Mouse (Mus musculus) stomach, embryonic 14.5 days (tissue): ENCODE measurements around the gene Casq2. TPM values are rescaled to one million over a fixed set of nuclear protein-coding genes. Genes with fewer than 3 reads are reported as not detected.

Experiments used
- ATAC-seq: fragments of 200-750 bp; cut with Nextera tagmentation; 2 replicates; pipeline ENCODE4 v1.8.0; 2017; ENCODE audit warnings: low read depth, moderate TSS enrichment; ENCODE audit not compliant: insufficient number of reproducible peaks, insufficient read depth, low FRiP score
- H3K27ac ChIP-seq: fragments of 300-500 bp; sonication (generic); 2 replicates; pipeline ENCODE4 v1.5.1; 2014; ENCODE audit warnings: mild to moderate bottlenecking, low read length, moderate library complexity, mixed read lengths
- H3K27me3 ChIP-seq: fragments of 300-500 bp; sonication (generic); 2 replicates; pipeline ENCODE4 v1.6.1; 2014; ENCODE audit warnings: low read length, control low read depth, mixed read lengths; ENCODE audit not compliant: control insufficient read depth, insufficient read depth
- H3K36me3 ChIP-seq: fragments of 300-500 bp; sonication (generic); 2 replicates; pipeline ENCODE4 v1.6.1; 2014; ENCODE audit warnings: mild to moderate bottlenecking, control low read depth, low read length, moderate library complexity, mixed read lengths; ENCODE audit not compliant: control insufficient read depth, insufficient read depth
- H3K4me1 ChIP-seq: fragments of 300-500 bp; sonication (generic); 2 replicates; pipeline ENCODE4 v1.6.1; 2014; ENCODE audit warnings: low read length, control low read depth, mixed read lengths; ENCODE audit not compliant: control insufficient read depth, insufficient read depth
- H3K4me2 ChIP-seq: fragments of 300-500 bp; sonication (generic); replicated peaks from 2 replicates; pipeline ENCODE4 v1.6.1; 2014; ENCODE audit warnings: low read depth, low read length, control low read depth
- H3K4me3 ChIP-seq: fragments of 300-500 bp; sonication (generic); 2 replicates; pipeline ENCODE4 v1.5.1; 2014; ENCODE audit warnings: low read depth, low read length, control low read depth
- H3K9ac ChIP-seq: fragments of 300-500 bp; sonication (generic); replicated peaks from 2 replicates; pipeline ENCODE4 v1.6.1; 2014; ENCODE audit warnings: low read depth, mild to moderate bottlenecking, control low read depth, low read length, moderate library complexity, mixed read lengths
- H3K9me3 ChIP-seq: fragments of 300-500 bp; sonication (generic); 2 replicates; pipeline ENCODE4 v1.6.1; 2016; ENCODE audit warnings: low read depth, low read length, control low read depth; ENCODE audit not compliant: control insufficient read depth
- WGBS: fragments of 180-500 bp; shearing (Covaris S2); extraction: QIAGEN DNeasy Blood & Tissue Kit; methylation state at CpG from one replicate; pipeline ENCODE4 v1.1.7; 2014; 5-methylcytosine and 5-hydroxymethylcytosine counted together
- polyA plus RNA-seq: library from polyadenylated mRNA; unstranded; fragments of >200 nt; fragmentation: Nextera tagmentation; extraction: Ambion mirVana; gene quantifications from 2 replicates; pipeline ENCODE4 v1.2.1, GENCODE M21; 2014

Casq2 gene
- polyA plus RNA-seq, 1 experiment from 2014 or later, result 0.65 TPM

GRCm38 (mm10) chr3:102084833-102085491 is 1.3 kb upstream of the Casq2 start:
- Histone ChIP-seq H3K4me1 (no peaks in the 10 kb centered on the region), H3K27ac (no peak overlapping the region), H3K4me2 (no peak overlapping the region), H3K4me3 (no peak overlapping the region), H3K36me3 (no peaks in the 10 kb centered on the region), H3K27me3 (no peaks in the 10 kb centered on the region), H3K9me3 (no peaks in the 10 kb centered on the region), H3K9ac (no peak overlapping the region)
- 64% methylated on average over 13 of the region's 13 CpGs for WGBS
- ATAC-seq, result no peak

GRCm38 (mm10) chr3:102085719-102086118 is 496 bp upstream of the Casq2 start:
- H3K27me3 ChIP-seq, result no peaks in the 10 kb centered on the region
- no peak overlapping the region for H3K4me2 ChIP-seq
- H3K27ac ChIP-seq, result no peak overlapping the region
- no peak overlapping the region for H3K4me3 ChIP-seq
- no peaks in the 10 kb centered on the region for H3K4me1 ChIP-seq
- no peaks in the 10 kb centered on the region for H3K36me3 ChIP-seq
- no peak overlapping the region for H3K9ac ChIP-seq
- no peak for ATAC-seq
- no peaks in the 10 kb centered on the region for H3K9me3 ChIP-seq
- WGBS, result 45% methylated on average over 12 of the region's 12 CpGs

GRCm38 (mm10) chr3:102094841-102095240 is 8.6 kb downstream of the Casq2 start:
- ATAC-seq, result no peak
- 89% methylated on average over 3 of the region's 3 CpGs for WGBS
- Histone ChIP-seq H3K4me2 (no peak overlapping the region), H3K27ac (no peak overlapping the region), H3K4me3 (no peak overlapping the region), H3K4me1 (no peaks in the 10 kb centered on the region), H3K27me3 (no peaks in the 10 kb centered on the region), H3K9me3 (no peaks in the 10 kb centered on the region), H3K36me3 (no peaks in the 10 kb centered on the region), H3K9ac (no peak overlapping the region)

GRCm38 (mm10) chr3:102095412-102095811 is 9.2 kb downstream of the Casq2 start:
- no peak for ATAC-seq
- Histone ChIP-seq H3K4me2 (no peak overlapping the region), H3K27me3 (no peaks in the 10 kb centered on the region), H3K9ac (no peak overlapping the region), H3K4me3 (no peak overlapping the region), H3K4me1 (no peaks in the 10 kb centered on the region), H3K9me3 (no peaks in the 10 kb centered on the region), H3K36me3 (no peaks in the 10 kb centered on the region), H3K27ac (no peak overlapping the region)
- WGBS, result 67% methylated on average over 5 of the region's 5 CpGs

- Histone ChIP-seq H3K4me1 (no peaks in the 10 kb centered on the region), H3K4me3 (no peak overlapping the region), H3K27me3 (no peaks in the 10 kb centered on the region), H3K9ac (no peak overlapping the region), H3K27ac (no peak overlapping the region), H3K4me2 (no peak overlapping the region), H3K36me3 (no peaks in the 10 kb centered on the region), H3K9me3 (no peaks in the 10 kb centered on the region)
- WGBS, result 90% methylated on average over 8 of the region's 8 CpGs
- no peak for ATAC-seq
Observed at GRCm38 (mm10) chr3:102096366-102096765, 10.2 kb downstream of the Casq2 start.

- no peaks in the 10 kb centered on the region for H3K27me3 ChIP-seq
- H3K9ac ChIP-seq, result no peak overlapping the region
- H3K9me3 ChIP-seq, result no peaks in the 10 kb centered on the region
- no peak for ATAC-seq
- no peak overlapping the region for H3K4me3 ChIP-seq
- no peaks in the 10 kb centered on the region for H3K36me3 ChIP-seq
- H3K27ac ChIP-seq, result no peak overlapping the region
- no peak overlapping the region for H3K4me2 ChIP-seq
- H3K4me1 ChIP-seq, result no peaks in the 10 kb centered on the region
- 80% methylated on average over 2 of the region's 2 CpGs for WGBS
Observed at GRCm38 (mm10) chr3:102096976-102097375, 10.8 kb downstream of the Casq2 start.

GRCm38 (mm10) chr3:102099242-102099641 is 13.0 kb downstream of the Casq2 start:
- Histone ChIP-seq H3K27me3 (no peaks in the 10 kb centered on the region), H3K9me3 (no peaks in the 10 kb centered on the region), H3K4me2 (no peak overlapping the region), H3K4me3 (no peak overlapping the region), H3K4me1 (no peaks in the 10 kb centered on the region), H3K27ac (no peak overlapping the region), H3K9ac (no peak overlapping the region), H3K36me3 (no peaks in the 10 kb centered on the region)
- 33% methylated on average over 9 of the region's 10 CpGs for WGBS
- ATAC-seq, result no peak

- H3K36me3 ChIP-seq, result no peaks in the 10 kb centered on the region
Observed at GRCm38 (mm10) chr3:102099793-102100192, 13.6 kb downstream of the Casq2 start.

GRCm38 (mm10) chr3:102101445-102101844 is 15.2 kb downstream of the Casq2 start:
- no peak for ATAC-seq
- Histone ChIP-seq H3K36me3 (no peaks in the 10 kb centered on the region), H3K9me3 (no peaks in the 10 kb centered on the region), H3K9ac (no peak overlapping the region), H3K4me3 (no peak overlapping the region), H3K27me3 (no peaks in the 10 kb centered on the region), H3K4me2 (no peak overlapping the region), H3K4me1 (no peaks in the 10 kb centered on the region), H3K27ac (no peak overlapping the region)
- 88% methylated on average over 4 of the region's 4 CpGs for WGBS

More at GRCm38 (mm10) chr3:102099793-102100192, 13.6 kb downstream of the Casq2 start:
- no peak overlapping the region for H3K27ac ChIP-seq
- H3K9ac ChIP-seq, result no peak overlapping the region
- H3K9me3 ChIP-seq, result no peaks in the 10 kb centered on the region
- no peak for ATAC-seq
- WGBS, result 91% methylated on average over 3 of the region's 3 CpGs
- H3K4me3 ChIP-seq, result no peak overlapping the region
- H3K27me3 ChIP-seq, result no peaks in the 10 kb centered on the region
- no peak overlapping the region for H3K4me2 ChIP-seq
- H3K4me1 ChIP-seq, result no peaks in the 10 kb centered on the region
